Comparison of ENCODE assay signal across 20 mouse cellular contexts in the genomic region with DNA sequence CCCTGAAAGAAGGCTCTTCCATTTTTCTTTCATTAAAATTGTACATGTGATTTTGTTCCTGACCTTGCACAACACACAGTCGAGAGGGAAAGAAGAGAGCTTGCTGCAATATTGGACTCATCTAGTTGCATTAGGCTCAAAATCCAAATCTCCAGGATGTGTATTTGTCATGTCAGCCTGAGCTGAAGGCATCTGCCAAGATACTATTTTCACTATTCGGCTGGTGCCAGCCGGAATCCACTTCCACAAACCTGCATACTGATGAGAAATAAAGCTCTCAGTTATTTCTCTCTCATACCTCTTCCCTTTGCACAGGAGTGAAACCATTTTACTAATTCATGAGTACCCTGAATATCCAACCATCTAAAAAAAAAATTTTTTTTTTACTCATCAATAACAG. TPM values are rescaled to one million over a fixed set of nuclear protein-coding genes. Genes with fewer than 3 reads are reported as not detected.
DNase-seq lines count a peak whose midpoint lies in the region; ATAC-seq and TF ChIP-seq lines count a peak whose summit lies in the region.
"Had no signal": no experiment of that assay in that cellular context is flagged by ENCODE, and none has a peak within 500 bp of the region (broad histone marks: within the 10 kb centered on the region; RNA-seq: fewer than 3 reads in every experiment).

No protein-coding gene starts in this region.

- no peak overlapping the region for H3K4me3 ChIP-seq in midbrain, embryonic 15.5 days
- H3K4me3 ChIP-seq in gastrocnemius, adult 2 months: no peak overlapping the region
- H3K4me3 ChIP-seq: embryonic facial prominence, embryonic 15.5 days; limb, embryonic 15.5 days had no signal

- TF ChIP-seq CTCF in gastrocnemius, adult 2 months (IDR thresholded peaks at IDR 0.05): no peak

- H3K4me2 ChIP-seq in midbrain, embryonic 15.5 days: no peak overlapping the region
- H3K4me2 ChIP-seq: embryonic facial prominence, embryonic 15.5 days; limb, embryonic 15.5 days had no signal

- H3K36me3 ChIP-seq in midbrain, embryonic 15.5 days (replicated peaks): no peaks in the 10 kb centered on the region
- H3K36me3 ChIP-seq: embryonic facial prominence, embryonic 15.5 days; limb, embryonic 15.5 days had no signal

- H3K27ac ChIP-seq in midbrain, embryonic 15.5 days: peak overlapping the region; percentile 74
- no peak overlapping the region for H3K27ac ChIP-seq in gastrocnemius, adult 2 months
- H3K27ac ChIP-seq: embryonic facial prominence, embryonic 15.5 days; limb, embryonic 15.5 days had no signal

- intact Hi-C loops in left cerebral cortex, postnatal 14 days (cut with DNase I): no loop called here
- intact Hi-C loops in left cerebral cortex, postnatal 36 days (cut with DNase I): no loop called here
- intact Hi-C loops in gastrocnemius, adult 2 months (cut with DNase I): no loop called here

- peaks cover 17% of the 10 kb centered on the region for H3K4me1 ChIP-seq in midbrain, embryonic 15.5 days
- H3K4me1 ChIP-seq: embryonic facial prominence, embryonic 15.5 days; limb, embryonic 15.5 days had no signal

- 44% methylated on average over 3 of the region's 3 CpGs for WGBS in midbrain, embryonic 15.5 days

- H3K9me3 ChIP-seq in midbrain, embryonic 15.5 days: peaks cover 5% of the 10 kb centered on the region; the same call in 1 of the 2 replicates
- H3K9me3 ChIP-seq: embryonic facial prominence, embryonic 15.5 days; limb, embryonic 15.5 days had no signal

- no peak overlapping the region for H3K9ac ChIP-seq in midbrain, embryonic 15.5 days
- H3K9ac ChIP-seq: embryonic facial prominence, embryonic 15.5 days; limb, embryonic 15.5 days had no signal

- peak; percentile 44 for DNase-seq in cerebellum, adult 11-12 months
- no peak for DNase-seq in cerebellum, postnatal 4 days (ENCODE audit: low spot score in 2 of 2)
- peak; percentile 30 to 49 for DNase-seq in left cerebral cortex, postnatal 14 days (ENCODE audit: low spot score in 2 of 2)
- DNase-seq in left cerebral cortex, postnatal 36 days (ENCODE audit: low spot score in 2 of 2): no peak
- peak; percentile 21 to 35 for DNase-seq in cerebellum, postnatal 10 days
- DNase-seq in kidney, postnatal 14 days: no peak
- DNase-seq in gastrocnemius, adult 2 months: no peak
- DNase-seq: embryo, embryonic 11 days; gastrocnemius, postnatal 14 days; kidney, adult 9 months; kidney, postnatal 4 days; lung, adult 18-20 months; lung, postnatal 4 days; retina, postnatal 1 day; thymus, postnatal 4 days had no signal

- ATAC-seq in midbrain, embryonic 15.5 days (replicated peaks): peak; percentile 41; the same call in 1 of the 2 replicates
- ATAC-seq: inflammation-experienced regulatory T-cells, adult 6 months had no signal

- H3K27me3 ChIP-seq in midbrain, embryonic 15.5 days (replicated peaks): no peaks in the 10 kb centered on the region
- H3K27me3 ChIP-seq: embryonic facial prominence, embryonic 15.5 days; limb, embryonic 15.5 days had no signal

RNA-seq across cellular contexts. Expression of a gene that starts 11.2 kb away (rescaled TPM):
- total RNA-seq in left cerebral cortex, postnatal 14 days (2021): 10 to 100 TPM; 34.3 to 37.5 TPM
- total RNA-seq in left cerebral cortex, postnatal 36 days (2021): 10 to 100 TPM; 22.6 to 29.6 TPM
- polyA plus RNA-seq in midbrain, embryonic 15.5 days (2015; fragmentation: Nextera tagmentation; extraction: Ambion mirVana): 63.5 and 71.5 TPM in 2 replicates
- not detected for total RNA-seq in gastrocnemius, adult 2 months (2021)
- total RNA-seq: gastrocnemius, postnatal 14 days; MEL had no signal

Comparison
In these comparisons a context has a peak if more than half of its experiments do, and no peak if none do; other contexts are left out.
1. DNase-seq: peak in cerebellum, adult 11-12 months (single experiment), left cerebral cortex, postnatal 14 days (2 of 2) and cerebellum, postnatal 10 days (2 of 2); none in cerebellum, postnatal 4 days (0 of 2), left cerebral cortex, postnatal 36 days (0 of 2), kidney, postnatal 14 days (single experiment) and gastrocnemius, adult 2 months (single experiment).
2. RNA of a gene that starts 11.2 kb away (total RNA-seq): 34.3 to 37.5 TPM in left cerebral cortex, postnatal 14 days and 22.6 to 29.6 TPM in left cerebral cortex, postnatal 36 days; not detected in gastrocnemius, adult 2 months; every median in the first group is over 10 times any median in the second.